Mouse (Mus musculus): ENCODE results near the gene Hgd.

Hgd gene

DNA sequence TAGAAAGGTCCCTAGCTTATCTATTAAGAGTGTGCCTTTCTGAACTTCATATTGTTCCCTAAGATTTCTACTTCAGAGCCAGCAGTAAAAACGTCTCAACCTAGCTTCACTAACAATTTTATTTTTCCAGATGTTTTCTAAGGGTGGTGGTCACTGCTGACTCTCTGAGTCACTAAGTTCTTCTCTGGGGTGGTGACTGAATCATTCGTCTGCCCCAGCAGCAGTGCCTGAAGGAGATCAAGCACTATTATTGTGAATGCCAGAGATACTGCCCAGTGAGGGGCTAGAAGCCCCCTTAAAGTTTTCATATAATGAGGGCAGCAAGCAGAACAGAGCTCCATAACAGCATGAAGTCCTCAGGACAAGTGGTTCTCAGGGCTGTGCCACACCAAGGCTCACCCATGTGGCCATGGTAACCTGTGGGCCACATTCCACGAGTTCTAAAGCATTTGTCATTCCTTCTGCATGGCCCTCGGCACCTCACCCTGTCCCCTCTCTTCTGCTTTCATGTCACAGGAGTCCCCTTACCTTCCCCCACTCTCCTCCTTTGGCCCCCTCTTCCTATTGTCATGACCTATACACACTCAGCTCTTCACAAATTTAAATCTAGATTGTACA lies 90.8 kb downstream of the Hgd start:
- no peak for DNase-seq (ENCODE audit: low spot score)

DNA sequence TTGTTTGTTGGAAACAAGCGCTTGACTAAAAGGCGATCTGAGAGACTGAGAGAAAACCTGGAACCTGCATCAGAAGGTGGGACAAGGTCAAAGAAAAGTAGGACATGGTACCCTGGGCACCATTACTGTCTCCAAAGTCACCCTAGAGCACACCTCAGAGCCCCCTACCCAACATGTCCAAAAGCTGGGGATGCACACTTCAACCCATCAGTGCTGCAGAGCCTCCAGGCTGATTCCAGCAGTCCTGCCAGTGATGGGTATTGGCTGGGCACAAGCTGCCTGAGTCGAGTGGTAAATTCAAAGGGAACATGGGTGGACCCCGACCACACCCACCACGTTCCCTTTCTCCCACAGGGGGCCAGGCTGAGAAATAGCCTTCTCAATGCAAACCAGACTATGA lies 95.4 kb downstream of the Hgd start:
- no peak for DNase-seq (ENCODE audit: low spot score)

DNA sequence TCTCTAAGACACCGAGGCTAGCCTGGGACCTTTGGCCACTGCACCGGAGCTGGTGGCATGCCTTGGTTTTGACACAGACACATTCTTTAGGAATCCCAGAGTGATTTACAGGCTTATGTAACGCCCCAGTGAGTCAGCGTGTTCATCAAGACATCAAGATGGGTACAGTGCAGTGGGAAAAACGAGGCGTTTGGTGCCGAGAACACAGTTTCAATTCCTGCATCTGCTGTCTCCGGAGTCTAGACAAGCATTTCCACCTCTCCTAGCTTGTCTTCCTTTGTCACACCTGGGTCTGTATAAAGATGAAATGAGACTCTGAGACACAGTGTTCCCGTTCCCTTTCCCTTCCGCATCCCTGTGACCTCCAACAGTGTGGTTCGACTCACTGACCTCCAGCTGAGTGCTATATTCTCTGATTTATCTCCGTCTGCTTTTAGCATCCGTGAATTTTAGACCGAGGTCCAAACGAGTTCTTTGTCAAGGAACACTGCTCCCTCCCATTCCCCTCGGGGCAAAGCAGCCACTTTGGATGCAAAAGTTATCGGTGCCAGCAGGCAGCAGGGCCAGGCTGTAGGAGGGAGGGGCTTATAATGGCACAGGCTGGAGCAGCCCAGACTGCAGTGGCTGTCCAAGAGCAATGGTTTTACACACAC lies 96.2 kb downstream of the Hgd start:
- DNase-seq (ENCODE audit: low spot score), result no peak

DNA sequence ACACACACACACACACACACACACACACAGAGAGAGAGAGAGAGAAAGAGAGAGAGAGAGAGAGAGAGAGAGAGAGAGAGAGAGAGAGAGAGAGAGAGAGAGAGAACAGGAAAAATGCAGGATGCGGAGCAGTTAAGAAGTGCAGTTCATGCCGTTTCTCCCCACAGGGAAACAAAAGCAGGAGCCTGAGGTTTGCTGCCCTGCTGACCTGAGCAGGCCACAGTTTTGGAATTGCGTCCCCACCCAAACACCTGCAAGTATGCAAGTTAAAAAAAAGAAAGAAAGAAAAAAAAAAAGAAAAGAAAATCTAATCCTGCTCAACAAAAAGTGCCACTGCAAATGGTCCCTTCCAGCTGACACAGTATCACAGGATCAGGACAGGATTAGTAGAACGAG lies 96.7 kb downstream of the Hgd start:
- DNase-seq (ENCODE audit: low spot score), result no peak

DNA sequence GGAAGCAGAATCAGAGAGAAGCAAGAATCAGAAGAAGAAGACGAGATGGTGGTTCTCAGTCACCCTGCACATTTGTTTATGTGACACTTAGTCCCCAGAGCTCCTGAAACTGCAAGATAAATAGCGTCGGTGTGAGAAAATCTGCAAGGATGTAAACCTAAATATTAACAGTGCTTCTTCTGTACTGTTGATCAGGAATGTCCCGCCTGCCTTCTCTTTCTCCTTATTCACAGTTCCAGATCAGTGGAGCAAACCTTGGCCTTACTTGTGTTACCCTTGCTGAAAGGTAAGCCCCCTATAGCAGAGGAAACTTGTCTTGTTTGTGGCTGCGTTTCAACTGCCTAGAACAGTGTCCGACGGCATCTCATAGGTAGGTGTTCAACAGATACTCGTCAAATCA lies 97.6 kb downstream of the Hgd start:
- no peak for DNase-seq (ENCODE audit: low spot score)

DNA sequence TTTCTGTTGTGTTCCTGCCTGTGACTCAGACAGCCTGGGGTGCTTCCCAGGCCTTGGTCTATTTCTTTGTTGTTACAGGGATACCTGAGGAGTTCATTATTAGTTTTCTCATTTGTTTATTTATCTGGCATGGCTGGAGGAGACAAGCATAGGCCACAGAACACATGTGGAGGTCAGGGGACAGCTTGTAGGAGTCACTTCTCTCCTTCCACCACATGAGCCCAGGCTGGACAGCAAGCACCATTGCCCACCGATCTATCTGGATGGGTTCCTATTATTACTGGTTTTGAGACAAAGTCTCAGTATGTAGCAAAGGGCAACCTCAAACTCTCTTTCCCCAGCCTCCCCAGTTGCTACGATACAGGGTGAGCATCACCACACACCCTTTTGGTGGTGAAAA lies 100.3 kb downstream of the Hgd start:
- no peak for DNase-seq (ENCODE audit: low spot score)

DNA sequence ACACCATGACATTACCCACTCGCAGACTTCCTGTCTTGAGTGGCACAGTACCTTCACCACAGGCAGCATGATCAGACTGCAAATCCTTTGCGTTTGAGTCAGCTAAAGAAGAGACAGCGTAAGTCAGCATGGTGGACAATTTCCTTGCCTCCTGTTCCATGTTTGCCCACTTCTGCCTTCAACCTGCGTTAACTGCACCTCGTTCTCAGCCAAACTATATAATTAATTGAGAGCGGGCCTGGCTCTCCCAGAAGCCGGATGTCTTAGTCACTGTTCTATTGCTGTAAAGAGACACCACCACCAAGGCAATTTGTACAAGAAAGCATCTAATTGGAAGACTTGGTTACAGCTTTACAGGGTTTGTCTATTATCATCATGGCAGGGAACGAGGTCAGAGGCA lies 100.9 kb downstream of the Hgd start:
- DNase-seq (ENCODE audit: low spot score), result no peak
